Mouse (Mus musculus) kidney, adult 2 months (tissue): ENCODE data around the gene Fam124a. TPM values are rescaled to one million over a fixed set of nuclear protein-coding genes. Genes with fewer than 3 reads are reported as not detected.

Source experiments
- DNase-seq: peaks from one replicate; pipeline ENCODE4 v3.0.0; 2021
- H3K27ac ChIP-seq: fragments of 200-500 bp; 2 replicates; pipeline ENCODE4 v1.5.1; 2012; ENCODE audit warnings: low read depth, low read length, control low read depth, inconsistent platforms; ENCODE audit not compliant: insufficient read depth
- H3K27me3 ChIP-seq: fragments of 200-500 bp; replicated peaks from 2 replicates; pipeline ENCODE4 v1.6.1; 2012; ENCODE audit warnings: mild to moderate bottlenecking, moderate library complexity, low read length, inconsistent platforms; ENCODE audit not compliant: control insufficient read depth, insufficient read depth
- H3K36me3 ChIP-seq: fragments of 200-500 bp; 2 replicates; pipeline ENCODE4 v1.6.1; 2012; ENCODE audit warnings: mild to moderate bottlenecking, moderate library complexity, low read length, inconsistent platforms; ENCODE audit not compliant: control insufficient read depth, insufficient read depth
- H3K4me1 ChIP-seq: fragments of 200-500 bp; 2 replicates; pipeline ENCODE4 v1.6.1; 2011; ENCODE audit warnings: low read length; ENCODE audit not compliant: control insufficient read depth, insufficient read depth
- H3K4me3 ChIP-seq: fragments of 200-500 bp; 2 replicates; pipeline ENCODE4 v1.5.1; 2011; ENCODE audit warnings: mild to moderate bottlenecking, low read depth, low read length, control low read depth; ENCODE audit not compliant: insufficient read depth
- CTCF ChIP-seq: fragments of 200-500 bp; conservative IDR thresholded peaks from 2 replicates; pipeline ENCODE4 v1.5.1; 2011; ENCODE audit warnings: low read depth, mild to moderate bottlenecking, control low read depth, low read length, moderate library complexity, mixed read lengths; ENCODE audit not compliant: insufficient read depth, insufficient read length
- POLR2A ChIP-seq: fragments of 200-500 bp; IDR thresholded peaks from one replicate; pipeline ENCODE4 v1.6.1; 2011; ENCODE audit warnings: low read depth, low read length, control low read depth
- WGBS: fragments of 180-500 bp; shearing (Covaris S2); methylation state at CpG from one replicate; pipeline ENCODE4 v1.1.7; 2018; 5-methylcytosine and 5-hydroxymethylcytosine counted together
- polyA plus RNA-seq: library from polyadenylated mRNA; depleted of rRNA; stranded (reverse); fragments of >200 nt; gene quantifications from 2 replicates; pipeline ENCODE4 v1.2.3, GENCODE M21; 2012

The Fam124a gene
- polyA plus RNA-seq, 1 experiment, result 4.3 TPM

GRCm38 (mm10) chr14:62541751-62542150, 13.8 kb upstream of the Fam124a start:
- no peak overlapping the region for H3K4me3 ChIP-seq
- no peaks in the 10 kb centered on the region for H3K27me3 ChIP-seq
- TF ChIP-seq POLR2A (no peak), CTCF (no peak)
- WGBS, result 59% methylated on average over 1 of the region's 1 CpGs
- H3K4me1 ChIP-seq, result no peaks in the 10 kb centered on the region
- DNase-seq, result peak; percentile 30
- H3K27ac ChIP-seq, result no peak overlapping the region
- no peaks in the 10 kb centered on the region for H3K36me3 ChIP-seq

- TF ChIP-seq POLR2A (no peak), CTCF (no peak)
- no peaks in the 10 kb centered on the region for H3K36me3 ChIP-seq
- WGBS, result 87% methylated on average over 6 of the region's 6 CpGs
- H3K4me1 ChIP-seq, result no peaks in the 10 kb centered on the region
- no peaks in the 10 kb centered on the region for H3K27me3 ChIP-seq
- no peak overlapping the region for H3K27ac ChIP-seq
- H3K4me3 ChIP-seq, result no peak overlapping the region
- no peak for DNase-seq
Observed at GRCm38 (mm10) chr14:62546296-62546695, 9.2 kb upstream of the Fam124a start.

DNA sequence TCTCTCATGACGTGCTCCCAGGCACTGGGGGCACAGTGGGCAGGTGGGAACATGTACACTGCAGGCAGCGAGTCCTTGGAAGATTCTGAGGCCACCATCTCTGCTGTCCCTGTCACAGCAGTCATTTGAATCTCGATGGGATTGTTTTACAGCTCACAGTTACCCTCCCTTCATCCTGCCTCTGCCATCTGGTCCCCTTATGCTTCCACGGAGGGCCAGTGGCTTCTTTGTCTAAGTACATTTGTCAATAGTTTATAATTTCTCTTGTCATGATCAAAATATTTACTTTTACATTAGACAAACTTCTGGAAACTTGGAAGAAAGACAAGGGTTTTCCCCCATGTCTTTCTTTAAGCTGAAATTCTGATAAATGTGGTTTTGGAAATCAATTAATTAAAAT, 8.8 kb upstream of the Fam124a start:
- TF ChIP-seq POLR2A (no peak), CTCF (no peak)

GRCm38 (mm10) chr14:62550121-62550520, 5.4 kb upstream of the Fam124a start:
- WGBS, result 41% methylated on average over 4 of the region's 4 CpGs
- Histone ChIP-seq H3K27me3 (no peaks in the 10 kb centered on the region), H3K4me1 (peaks cover 4% of the 10 kb centered on the region; the same call in 1 of the 2 replicates), H3K4me3 (no peak overlapping the region), H3K27ac (no peak overlapping the region), H3K36me3 (no peaks in the 10 kb centered on the region)
- peak; percentile 47 for DNase-seq
- TF ChIP-seq POLR2A (no peak), CTCF (no peak)

More for the DNA sequence above, 8.8 kb upstream of the Fam124a start:
- Histone ChIP-seq H3K4me3 (no peak overlapping the region), H3K4me1 (no peaks in the 10 kb centered on the region), H3K36me3 (no peaks in the 10 kb centered on the region), H3K27ac (no peak overlapping the region), H3K27me3 (no peaks in the 10 kb centered on the region)
- WGBS, result 43% methylated on average over 4 of the region's 4 CpGs
- no peak for DNase-seq

GRCm38 (mm10) chr14:62552771-62553170, 2.8 kb upstream of the Fam124a start:
- TF ChIP-seq CTCF (no peak), POLR2A (no peak)
- H3K4me1 ChIP-seq, result peaks cover 8% of the 10 kb centered on the region
- H3K27me3 ChIP-seq, result no peaks in the 10 kb centered on the region
- H3K36me3 ChIP-seq, result no peaks in the 10 kb centered on the region
- 83% methylated on average over 4 of the region's 4 CpGs for WGBS
- H3K27ac ChIP-seq, result no peak overlapping the region
- no peak for DNase-seq
- H3K4me3 ChIP-seq, result no peak overlapping the region

- peak; percentile 23 for DNase-seq
- 77% methylated on average over 5 of the region's 5 CpGs for WGBS
- no peaks in the 10 kb centered on the region for H3K36me3 ChIP-seq
- no peak for TF ChIP-seq CTCF
- no peak for TF ChIP-seq POLR2A
- H3K27me3 ChIP-seq, result no peaks in the 10 kb centered on the region
- H3K27ac ChIP-seq, result no peak overlapping the region
- H3K4me3 ChIP-seq, result no peak overlapping the region
- H3K4me1 ChIP-seq, result peaks cover 8% of the 10 kb centered on the region
Observed at GRCm38 (mm10) chr14:62553786-62554185, 1.8 kb upstream of the Fam124a start.

- DNase-seq, result no peak
- Histone ChIP-seq H3K4me3 (peak overlapping the region; percentile 76), H3K36me3 (no peaks in the 10 kb centered on the region), H3K27me3 (no peaks in the 10 kb centered on the region), H3K4me1 (peaks cover 8% of the 10 kb centered on the region), H3K27ac (no peak overlapping the region)
- TF ChIP-seq CTCF (no peak), POLR2A (no peak)
- 10% methylated on average over 38 of the region's 38 CpGs for WGBS
Observed at GRCm38 (mm10) chr14:62555840-62556810, 588 bp downstream of the Fam124a start.
